Mouse (Mus musculus) stomach, embryonic 14.5 days (tissue): Measurements from ENCODE around the gene Ttc22. TPM values are rescaled to one million over a fixed set of nuclear protein-coding genes. Genes with fewer than 3 reads are reported as not detected.
A peak's percentile ranks its signal among the peaks of the same experiment; 100 is the strongest.

Source experiments
- ATAC-seq: fragments of 200-750 bp; cut with Nextera tagmentation; 2 replicates; pipeline ENCODE4 v1.8.0; 2017; ENCODE audit warnings: low read depth, moderate TSS enrichment; ENCODE audit not compliant: insufficient number of reproducible peaks, insufficient read depth, low FRiP score
- H3K27ac ChIP-seq: fragments of 300-500 bp; sonication (generic); 2 replicates; pipeline ENCODE4 v1.5.1; 2014; ENCODE audit warnings: mild to moderate bottlenecking, low read length, moderate library complexity, mixed read lengths
- H3K27me3 ChIP-seq: fragments of 300-500 bp; sonication (generic); 2 replicates; pipeline ENCODE4 v1.6.1; 2014; ENCODE audit warnings: low read length, control low read depth, mixed read lengths; ENCODE audit not compliant: control insufficient read depth, insufficient read depth
- H3K36me3 ChIP-seq: fragments of 300-500 bp; sonication (generic); 2 replicates; pipeline ENCODE4 v1.6.1; 2014; ENCODE audit warnings: mild to moderate bottlenecking, control low read depth, low read length, moderate library complexity, mixed read lengths; ENCODE audit not compliant: control insufficient read depth, insufficient read depth
- H3K4me1 ChIP-seq: fragments of 300-500 bp; sonication (generic); 2 replicates; pipeline ENCODE4 v1.6.1; 2014; ENCODE audit warnings: low read length, control low read depth, mixed read lengths; ENCODE audit not compliant: control insufficient read depth, insufficient read depth
- H3K4me2 ChIP-seq: fragments of 300-500 bp; sonication (generic); replicated peaks from 2 replicates; pipeline ENCODE4 v1.6.1; 2014; ENCODE audit warnings: low read depth, low read length, control low read depth
- H3K4me3 ChIP-seq: fragments of 300-500 bp; sonication (generic); 2 replicates; pipeline ENCODE4 v1.5.1; 2014; ENCODE audit warnings: low read depth, low read length, control low read depth
- H3K9ac ChIP-seq: fragments of 300-500 bp; sonication (generic); replicated peaks from 2 replicates; pipeline ENCODE4 v1.6.1; 2014; ENCODE audit warnings: low read depth, mild to moderate bottlenecking, control low read depth, low read length, moderate library complexity, mixed read lengths
- H3K9me3 ChIP-seq: fragments of 300-500 bp; sonication (generic); 2 replicates; pipeline ENCODE4 v1.6.1; 2016; ENCODE audit warnings: low read depth, low read length, control low read depth; ENCODE audit not compliant: control insufficient read depth
- WGBS: fragments of 180-500 bp; shearing (Covaris S2); extraction: QIAGEN DNeasy Blood & Tissue Kit; methylation state at CpG from one replicate; pipeline ENCODE4 v1.1.7; 2014; 5-methylcytosine and 5-hydroxymethylcytosine counted together
- polyA plus RNA-seq: library from polyadenylated mRNA; unstranded; fragments of >200 nt; fragmentation: Nextera tagmentation; extraction: Ambion mirVana; gene quantifications from 2 replicates; pipeline ENCODE4 v1.2.1, GENCODE M21; 2014

Ttc22 gene
- 2.7 and 3.7 TPM in 2 replicates for polyA plus RNA-seq

DNA sequence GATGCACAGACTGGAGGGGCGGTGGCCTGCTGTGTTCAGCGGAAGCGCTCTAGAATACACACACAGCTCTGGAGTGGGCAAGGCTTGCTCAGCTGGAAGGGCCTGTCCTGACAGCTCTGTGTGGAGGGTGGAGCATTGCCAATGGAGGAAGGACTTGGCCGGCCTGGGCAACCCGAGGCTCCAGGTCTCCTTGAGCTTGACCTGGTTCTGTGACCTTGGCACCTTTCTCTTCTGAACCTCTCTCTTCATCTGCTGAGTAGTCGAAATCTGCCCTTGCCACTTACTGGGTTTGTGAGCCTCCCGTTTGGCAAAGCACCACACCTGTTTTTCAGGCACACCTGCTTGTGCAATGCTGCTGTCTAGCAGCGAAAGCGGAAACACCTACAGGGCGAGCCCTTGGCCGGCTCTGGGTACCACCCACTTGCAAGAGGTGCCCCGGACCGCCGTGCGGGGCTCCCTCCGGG lies at the start of gene Ttc22:
Gene Ttc22, plus strand, starts transcription at position 403 of the 464 bp plus-strand sequence.
- Histone ChIP-seq H3K27ac (no peak within 1 kb of the TSS), H3K27me3 (peaks cover 25% of the 10 kb centered on the region), H3K4me2 (peak within 1 kb of the TSS; percentile 40), H3K4me1 (no peaks in the 10 kb centered on the region; the same call in 1 of the 2 replicates), H3K9me3 (no peaks in the 10 kb centered on the region), H3K9ac (no peak within 1 kb of the TSS), H3K4me3 (peak within 1 kb of the TSS; percentile 25), H3K36me3 (no peaks in the 10 kb centered on the region)
- peak; percentile 82 for ATAC-seq
- 22% methylated on average over 16 of the region's 16 CpGs for WGBS

- Histone ChIP-seq H3K9me3 (no peaks in the 10 kb centered on the region), H3K36me3 (peaks cover 71% of the 10 kb centered on the region), H3K4me2 (no peak overlapping the region), H3K4me1 (no peaks in the 10 kb centered on the region; the same call in 1 of the 2 replicates), H3K9ac (no peak overlapping the region), H3K27ac (no peak overlapping the region), H3K27me3 (no peaks in the 10 kb centered on the region), H3K4me3 (no peak overlapping the region)
- no peak for ATAC-seq
- 85% methylated on average over 8 of the region's 8 CpGs for WGBS
Measured at GRCm38 (mm10) chr4:106575022-106575421, 47.2 kb upstream of the Ttc22 start.

- Histone ChIP-seq H3K36me3 (peaks cover 59% of the 10 kb centered on the region), H3K4me1 (peaks cover 4% of the 10 kb centered on the region; the same call in 1 of the 2 replicates), H3K9me3 (no peaks in the 10 kb centered on the region), H3K27me3 (no peaks in the 10 kb centered on the region), H3K27ac (no peak overlapping the region), H3K4me2 (no peak overlapping the region), H3K4me3 (no peak overlapping the region), H3K9ac (no peak overlapping the region)
- no peak for ATAC-seq
- WGBS = 86% methylated on average over 7 of the region's 7 CpGs
Measured at GRCm38 (mm10) chr4:106577511-106577910, 44.7 kb upstream of the Ttc22 start.

DNA sequence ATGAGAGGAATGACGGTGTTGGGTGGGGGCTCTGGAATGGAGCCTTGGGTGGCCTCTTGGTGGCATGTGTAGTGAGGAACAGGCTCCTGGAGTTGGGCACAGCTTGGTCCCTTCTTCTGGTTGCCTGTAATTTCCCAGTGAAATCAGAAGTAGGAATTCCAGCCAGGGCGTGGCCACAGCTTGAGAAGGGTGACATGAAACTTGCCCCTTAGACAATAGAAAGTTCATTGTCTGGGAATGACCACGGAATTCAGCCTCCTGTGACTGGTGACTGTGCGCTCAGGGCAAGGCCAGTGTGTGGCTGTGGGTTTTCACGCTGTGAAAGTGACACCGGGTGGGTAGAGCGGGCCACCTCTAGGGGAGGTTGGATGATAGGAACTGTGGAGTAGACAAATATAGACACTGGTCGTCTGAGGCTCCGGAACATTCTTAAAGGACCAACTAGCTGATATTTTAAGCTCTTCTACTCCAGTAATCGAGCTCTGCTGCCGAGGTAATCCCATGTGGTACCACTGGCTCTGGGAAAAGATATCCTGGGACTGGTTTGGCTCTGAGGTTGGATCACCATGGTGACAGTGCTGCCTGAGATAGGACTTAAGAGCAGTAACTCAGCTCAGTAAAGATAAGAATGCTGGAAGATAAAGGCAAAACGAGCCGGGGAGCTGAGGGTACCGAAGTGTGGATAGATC lies 40.9 kb upstream of the Ttc22 start:
- H3K4me2 ChIP-seq = no peak overlapping the region
- H3K4me3 ChIP-seq = no peak overlapping the region
- WGBS = 77% methylated on average over 14 of the region's 14 CpGs
- no peak for ATAC-seq
- no peak overlapping the region for H3K9ac ChIP-seq
- peaks cover 7% of the 10 kb centered on the region; the same call in 1 of the 2 replicates for H3K4me1 ChIP-seq
- peaks cover 54% of the 10 kb centered on the region for H3K36me3 ChIP-seq
- no peaks in the 10 kb centered on the region for H3K27me3 ChIP-seq
- peak overlapping the region; percentile 39; the same call in 1 of the 2 replicates for H3K27ac ChIP-seq
- H3K9me3 ChIP-seq = no peaks in the 10 kb centered on the region

GRCm38 (mm10) chr4:106581865-106582204 lies 40.4 kb upstream of the Ttc22 start:
- Histone ChIP-seq H3K4me3 (no peak overlapping the region), H3K27ac (peak overlapping the region; percentile 39; the same call in 1 of the 2 replicates), H3K9me3 (no peaks in the 10 kb centered on the region), H3K9ac (no peak overlapping the region), H3K4me1 (peaks cover 7% of the 10 kb centered on the region; the same call in 1 of the 2 replicates), H3K4me2 (no peak overlapping the region), H3K36me3 (peaks cover 56% of the 10 kb centered on the region), H3K27me3 (no peaks in the 10 kb centered on the region)
- no peak for ATAC-seq
- 81% methylated on average over 15 of the region's 15 CpGs for WGBS

DNA sequence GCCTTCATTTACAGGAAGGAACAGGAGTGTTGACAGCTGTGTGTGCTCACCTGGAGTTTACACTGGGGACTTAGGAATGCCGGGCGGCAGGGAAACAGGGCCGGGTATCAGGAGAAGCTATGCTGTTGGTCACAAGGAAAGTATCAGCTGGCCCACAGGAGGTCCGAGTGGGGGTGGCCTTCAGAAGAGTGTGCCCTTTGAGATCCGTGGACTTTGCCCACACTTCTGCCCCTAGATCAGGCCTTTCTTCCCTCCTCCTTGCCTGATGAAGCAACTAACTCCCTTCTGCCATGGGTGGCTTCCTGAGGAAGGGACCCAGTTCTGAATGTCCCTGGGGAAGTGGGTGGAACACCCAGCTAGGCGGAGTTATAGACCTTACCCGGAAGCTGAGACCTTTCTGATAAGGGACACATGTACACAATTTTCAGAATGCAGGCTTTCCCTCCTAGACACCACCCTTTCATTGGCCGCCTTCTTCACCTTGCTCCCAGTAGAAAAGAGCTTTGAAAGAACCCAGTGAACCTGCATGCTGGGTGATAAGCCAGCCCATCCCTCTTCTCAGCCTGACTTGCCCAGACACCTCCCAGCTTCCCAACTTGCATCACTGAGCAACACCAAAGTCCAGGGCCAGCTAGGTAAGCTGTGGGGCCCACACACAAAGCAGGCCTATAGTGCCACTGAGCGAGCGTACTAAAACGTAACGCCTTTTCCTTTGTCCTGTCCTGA lies 39.6 kb upstream of the Ttc22 start:
- ATAC-seq = peak; percentile 75
- peak overlapping the region; percentile 52; the same call in 1 of the 2 replicates for H3K27ac ChIP-seq
- H3K9me3 ChIP-seq = no peaks in the 10 kb centered on the region
- no peak overlapping the region for H3K9ac ChIP-seq
- peaks cover 7% of the 10 kb centered on the region; the same call in 1 of the 2 replicates for H3K4me1 ChIP-seq
- no peak overlapping the region for H3K4me2 ChIP-seq
- H3K27me3 ChIP-seq = no peaks in the 10 kb centered on the region
- peaks cover 58% of the 10 kb centered on the region for H3K36me3 ChIP-seq
- WGBS = 64% methylated on average over 12 of the region's 12 CpGs
- no peak overlapping the region for H3K4me3 ChIP-seq

DNA sequence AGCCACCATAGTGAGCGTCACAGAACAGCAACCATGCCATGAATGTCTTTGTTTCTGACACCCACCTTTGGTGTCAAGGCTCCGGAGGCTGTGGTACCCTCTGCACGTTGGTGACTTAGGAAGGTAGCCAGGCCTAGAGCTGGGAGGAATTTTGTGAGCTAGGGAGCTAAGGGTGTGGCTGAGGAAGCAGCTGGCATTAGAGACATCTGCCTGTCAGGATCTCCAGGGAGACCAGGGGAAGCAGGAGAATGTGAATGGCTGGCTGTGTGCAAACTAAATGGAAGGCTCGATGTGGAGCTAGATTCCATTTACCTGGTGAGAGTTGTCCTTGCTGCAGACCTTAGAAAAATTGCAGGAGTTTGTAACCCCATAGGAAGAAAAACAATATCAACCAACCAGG lies 37.6 kb upstream of the Ttc22 start:
- Histone ChIP-seq H3K4me3 (no peak overlapping the region), H3K4me1 (peaks cover 7% of the 10 kb centered on the region; the same call in 1 of the 2 replicates), H3K36me3 (peaks cover 43% of the 10 kb centered on the region), H3K9me3 (no peaks in the 10 kb centered on the region), H3K27me3 (no peaks in the 10 kb centered on the region), H3K27ac (no peak overlapping the region), H3K4me2 (no peak overlapping the region), H3K9ac (no peak overlapping the region)
- no peak for ATAC-seq
- WGBS = 87% methylated on average over 4 of the region's 4 CpGs

- Histone ChIP-seq H3K4me3 (no peak overlapping the region), H3K4me2 (no peak overlapping the region), H3K27ac (no peak overlapping the region), H3K4me1 (peaks cover 4% of the 10 kb centered on the region; the same call in 1 of the 2 replicates), H3K9ac (no peak overlapping the region), H3K27me3 (no peaks in the 10 kb centered on the region), H3K9me3 (no peaks in the 10 kb centered on the region), H3K36me3 (peaks cover 40% of the 10 kb centered on the region)
- ATAC-seq = no peak
- WGBS = 86% methylated on average over 6 of the region's 6 CpGs
Measured at GRCm38 (mm10) chr4:106587075-106587474, 35.2 kb upstream of the Ttc22 start.
